Mouse (Mus musculus): ENCODE results near the gene Anapc4.

DNA sequence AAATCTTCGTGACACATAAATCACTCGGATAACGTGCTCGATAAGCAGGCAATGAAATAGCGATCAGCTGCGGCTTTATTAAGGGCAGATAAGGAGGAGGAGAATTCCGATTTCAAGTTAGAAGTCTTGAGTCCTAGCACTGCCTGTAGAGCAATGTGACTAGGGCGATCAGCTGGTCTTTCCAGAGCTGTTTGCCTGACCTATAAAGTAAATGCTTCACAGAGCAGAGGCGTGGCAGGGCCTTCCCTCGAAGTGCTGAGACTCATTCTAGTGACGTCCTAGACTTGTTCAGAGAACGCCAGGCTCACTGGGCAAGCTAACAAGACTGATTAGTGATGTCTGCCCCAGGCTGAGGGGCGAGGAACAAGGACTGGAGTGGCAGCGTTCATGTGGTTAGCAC lies 22.8 kb upstream of the Anapc4 start:
- no peak for TF ChIP-seq CTCF (IDR thresholded peaks at IDR 0.05; ENCODE audit: low read depth)
- no peak for TF ChIP-seq EP300 (IDR thresholded peaks at IDR 0.05; ENCODE audit: low read depth)

Measured in liver, postnatal 0 days (tissue).